Mouse (Mus musculus): Measurements from ENCODE around the gene Mgmt. TPM values are rescaled to one million over a fixed set of nuclear protein-coding genes. Genes with fewer than 3 reads are reported as not detected.

The Mgmt gene
- polyA plus RNA-seq, 1 experiment from 2014 or later = 4.9 TPM

- Histone ChIP-seq H3K4me1 (peaks cover 24% of the 10 kb centered on the region), H3K27ac (replicated peaks) (no peak overlapping the region), H3K27me3 (ENCODE audit: low read depth, poor library complexity, severe bottlenecking) (peaks cover 41% of the 10 kb centered on the region), H3K9me3 (replicated peaks) (no peaks in the 10 kb centered on the region), H3K4me3 (no peak overlapping the region), H3K36me3 (no peaks in the 10 kb centered on the region)
- DNase-seq (ENCODE audit: low spot score) = no peak
- WGBS = 75% methylated on average over 4 of the region's 4 CpGs
Measured at GRCm38 (mm10) chr7:136866535-136866934, 27.9 kb upstream of the Mgmt start.

DNA sequence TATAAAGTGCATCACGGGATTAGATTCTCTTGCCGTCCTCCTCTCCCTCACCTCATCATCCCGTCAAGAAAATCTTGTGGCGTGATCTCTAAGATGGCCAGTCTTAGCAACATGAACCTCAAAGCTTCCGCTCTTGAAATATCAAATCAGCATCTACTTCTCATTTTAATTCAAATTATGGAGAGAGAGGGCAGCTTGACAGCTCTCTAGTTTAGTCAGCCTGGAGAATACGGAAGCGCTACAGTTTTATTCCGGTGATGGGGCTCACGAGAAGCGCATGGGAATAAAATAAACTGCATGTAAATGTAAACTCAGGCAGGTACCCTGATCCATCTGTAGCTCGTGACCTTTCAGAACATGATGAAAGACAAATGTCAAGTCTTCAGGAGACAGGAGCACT lies 22.9 kb upstream of the Mgmt start:
- Histone ChIP-seq H3K27me3 (ENCODE audit: low read depth, poor library complexity, severe bottlenecking) (peaks cover 21% of the 10 kb centered on the region), H3K4me3 (no peak overlapping the region), H3K4me1 (peaks cover 10% of the 10 kb centered on the region), H3K27ac (replicated peaks) (no peak overlapping the region), H3K9me3 (replicated peaks) (no peaks in the 10 kb centered on the region), H3K36me3 (no peaks in the 10 kb centered on the region)
- no peak for DNase-seq (ENCODE audit: low spot score)
- WGBS = 70% methylated on average over 11 of the region's 11 CpGs

GRCm38 (mm10) chr7:136872059-136872458 lies 22.4 kb upstream of the Mgmt start:
- peaks cover 9% of the 10 kb centered on the region for H3K4me1 ChIP-seq
- H3K9me3 ChIP-seq (replicated peaks) = no peaks in the 10 kb centered on the region
- WGBS = 5% methylated on average over 8 of the region's 8 CpGs
- H3K36me3 ChIP-seq = no peaks in the 10 kb centered on the region
- DNase-seq (ENCODE audit: low spot score) = no peak
- H3K4me3 ChIP-seq = no peak overlapping the region
- H3K27ac ChIP-seq (replicated peaks) = 0 out of 2 replicates have a peak overlapping the region, but pooled peaks have one; percentile 23
- H3K27me3 ChIP-seq (ENCODE audit: low read depth, poor library complexity, severe bottlenecking) = peaks cover 15% of the 10 kb centered on the region

GRCm38 (mm10) chr7:136874396-136874795 lies 20.0 kb upstream of the Mgmt start:
- Histone ChIP-seq H3K9me3 (replicated peaks) (no peaks in the 10 kb centered on the region), H3K4me3 (no peak overlapping the region), H3K36me3 (no peaks in the 10 kb centered on the region), H3K27me3 (ENCODE audit: low read depth, poor library complexity, severe bottlenecking) (peaks cover 11% of the 10 kb centered on the region), H3K4me1 (peaks cover 9% of the 10 kb centered on the region), H3K27ac (replicated peaks) (no peak overlapping the region)
- DNase-seq (ENCODE audit: low spot score) = no peak
- 55% methylated on average over 1 of the region's 1 CpGs for whole genome bisulfite sequencing

DNA sequence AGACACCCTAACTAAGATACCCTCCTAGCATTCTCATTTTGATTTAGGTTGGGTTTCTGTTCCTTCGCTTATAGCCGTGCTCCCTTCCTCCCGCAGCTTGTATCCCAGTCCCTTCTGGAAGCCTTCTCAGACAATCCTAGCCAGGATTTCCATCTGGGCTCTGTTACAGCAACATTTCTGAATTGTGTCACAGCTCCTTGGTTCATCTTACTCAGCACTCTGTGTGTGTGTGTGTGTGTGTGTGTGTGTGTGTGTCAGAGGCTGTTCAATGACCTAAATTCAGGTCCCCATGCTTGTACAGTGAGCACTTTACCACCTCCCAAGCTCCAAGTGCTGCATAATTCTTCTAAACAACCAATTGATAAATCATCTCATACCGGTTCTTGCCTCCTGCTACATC lies 14.0 kb upstream of the Mgmt start:
- Histone ChIP-seq H3K9me3 (replicated peaks) (no peaks in the 10 kb centered on the region), H3K27ac (replicated peaks) (no peak overlapping the region), H3K4me1 (no peaks in the 10 kb centered on the region), H3K27me3 (ENCODE audit: low read depth, poor library complexity, severe bottlenecking) (no peaks in the 10 kb centered on the region), H3K36me3 (no peaks in the 10 kb centered on the region), H3K4me3 (no peak overlapping the region)
- 94% methylated on average over 4 of the region's 4 CpGs for whole genome bisulfite sequencing
- DNase-seq (ENCODE audit: low spot score) = no peak

GRCm38 (mm10) chr7:136888161-136888560 lies 6.3 kb upstream of the Mgmt start:
- Histone ChIP-seq H3K36me3 (no peaks in the 10 kb centered on the region), H3K9me3 (replicated peaks) (no peaks in the 10 kb centered on the region), H3K27me3 (ENCODE audit: low read depth, poor library complexity, severe bottlenecking) (no peaks in the 10 kb centered on the region), H3K4me3 (no peak overlapping the region), H3K4me1 (no peaks in the 10 kb centered on the region), H3K27ac (replicated peaks) (no peak overlapping the region)
- WGBS = 91% methylated on average over 6 of the region's 6 CpGs
- DNase-seq (ENCODE audit: low spot score) = peak; percentile 2

- no peak overlapping the region for H3K27ac ChIP-seq (replicated peaks)
- no peaks in the 10 kb centered on the region for H3K27me3 ChIP-seq (ENCODE audit: low read depth, poor library complexity, severe bottlenecking)
- no peak overlapping the region for H3K4me3 ChIP-seq
- H3K36me3 ChIP-seq = no peaks in the 10 kb centered on the region
- 92% methylated on average over 1 of the region's 1 CpGs for WGBS
- DNase-seq (ENCODE audit: low spot score) = no peak
- H3K4me1 ChIP-seq = peaks cover 17% of the 10 kb centered on the region
- no peaks in the 10 kb centered on the region for H3K9me3 ChIP-seq (replicated peaks)
Measured at GRCm38 (mm10) chr7:136895356-136895755, 942 bp downstream of the Mgmt start.

GRCm38 (mm10) chr7:136895851-136896250 lies 1.4 kb downstream of the Mgmt start:
- Histone ChIP-seq H3K4me1 (peaks cover 17% of the 10 kb centered on the region), H3K4me3 (no peak overlapping the region), H3K27ac (replicated peaks) (no peak overlapping the region), H3K9me3 (replicated peaks) (no peaks in the 10 kb centered on the region), H3K36me3 (no peaks in the 10 kb centered on the region), H3K27me3 (ENCODE audit: low read depth, poor library complexity, severe bottlenecking) (no peaks in the 10 kb centered on the region)
- 93% methylated on average over 7 of the region's 7 CpGs for WGBS
- no peak for DNase-seq (ENCODE audit: low spot score)

DNA sequence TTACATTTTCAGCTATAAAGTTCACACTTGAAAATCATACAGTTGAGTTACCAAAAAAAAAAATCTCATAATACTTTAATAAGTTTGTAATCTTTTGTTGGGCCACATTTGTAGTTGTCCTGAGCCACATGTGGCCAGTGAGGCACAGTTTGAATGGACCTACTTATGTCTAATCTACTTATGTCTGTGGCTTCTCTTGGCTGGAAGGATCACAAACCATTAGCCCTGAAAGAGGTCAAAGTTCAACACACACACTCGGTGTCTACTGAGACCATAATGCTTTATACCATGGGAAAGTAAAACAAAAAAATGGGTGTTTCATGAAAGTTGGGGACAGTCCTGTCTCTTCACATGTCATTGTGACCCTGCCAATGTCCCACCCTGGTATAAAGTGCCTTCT lies 3.1 kb downstream of the Mgmt start:
- Histone ChIP-seq H3K36me3 (no peaks in the 10 kb centered on the region), H3K27me3 (ENCODE audit: low read depth, poor library complexity, severe bottlenecking) (no peaks in the 10 kb centered on the region), H3K9me3 (replicated peaks) (no peaks in the 10 kb centered on the region), H3K4me3 (no peak overlapping the region), H3K4me1 (peaks cover 17% of the 10 kb centered on the region), H3K27ac (replicated peaks) (no peak overlapping the region)
- 23% methylated on average over 1 of the region's 1 CpGs for WGBS
- DNase-seq (ENCODE audit: low spot score) = no peak

- no peaks in the 10 kb centered on the region for H3K36me3 ChIP-seq
- DNase-seq (ENCODE audit: low spot score) = no peak
- 83% methylated on average over 4 of the region's 4 CpGs for WGBS
Measured at GRCm38 (mm10) chr7:136898005-136898404, 3.6 kb downstream of the Mgmt start.

GRCm38 (mm10) chr7:136908616-136909144 lies 14.3 kb downstream of the Mgmt start:
- Histone ChIP-seq H3K36me3 (no peaks in the 10 kb centered on the region), H3K4me3 (no peak overlapping the region), H3K27ac (replicated peaks) (no peak overlapping the region), H3K27me3 (ENCODE audit: low read depth, poor library complexity, severe bottlenecking) (no peaks in the 10 kb centered on the region), H3K4me1 (no peaks in the 10 kb centered on the region), H3K9me3 (replicated peaks) (no peaks in the 10 kb centered on the region)
- 93% methylated on average over 11 of the region's 11 CpGs for WGBS
- no peak for DNase-seq (ENCODE audit: low spot score)

More at GRCm38 (mm10) chr7:136898005-136898404, 3.6 kb downstream of the Mgmt start:
- Histone ChIP-seq H3K9me3 (replicated peaks) (no peaks in the 10 kb centered on the region; the same call in 1 of the 2 replicates), H3K4me1 (peaks cover 17% of the 10 kb centered on the region), H3K27ac (replicated peaks) (peak overlapping the region; percentile 23; the same call in 1 of the 2 replicates), H3K27me3 (ENCODE audit: low read depth, poor library complexity, severe bottlenecking) (no peaks in the 10 kb centered on the region), H3K4me3 (no peak overlapping the region)

DNA sequence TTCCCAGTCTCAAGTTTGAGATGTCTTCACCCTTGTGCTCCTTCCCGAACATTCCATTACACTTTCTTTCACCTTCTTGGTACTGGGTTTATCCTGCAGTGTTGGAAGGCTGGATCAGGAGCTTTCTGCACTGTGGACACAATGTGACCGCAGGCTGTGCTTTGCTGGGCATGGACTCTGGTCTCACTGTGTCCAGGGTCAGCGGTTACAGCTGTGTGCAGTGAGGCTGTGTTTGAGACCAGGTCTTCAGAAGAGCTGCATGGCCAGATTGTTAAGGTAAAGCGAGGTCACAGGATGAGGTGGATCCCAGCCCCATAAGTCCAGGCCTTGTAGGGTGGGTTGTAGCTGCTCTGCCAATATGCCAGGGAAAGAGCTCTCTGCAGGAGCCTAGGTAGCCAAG lies 18.5 kb downstream of the Mgmt start:
- WGBS = 90% methylated on average over 4 of the region's 4 CpGs
- Histone ChIP-seq H3K36me3 (no peaks in the 10 kb centered on the region), H3K4me1 (peaks cover 4% of the 10 kb centered on the region; the same call in 1 of the 2 replicates), H3K27me3 (ENCODE audit: low read depth, poor library complexity, severe bottlenecking) (no peaks in the 10 kb centered on the region), H3K27ac (replicated peaks) (no peak overlapping the region), H3K4me3 (no peak overlapping the region), H3K9me3 (replicated peaks) (no peaks in the 10 kb centered on the region)
- no peak for DNase-seq (ENCODE audit: low spot score)

- Histone ChIP-seq H3K36me3 (no peaks in the 10 kb centered on the region), H3K9me3 (replicated peaks) (no peaks in the 10 kb centered on the region), H3K4me3 (no peak overlapping the region), H3K27ac (replicated peaks) (no peak overlapping the region), H3K4me1 (peaks cover 4% of the 10 kb centered on the region; the same call in 1 of the 2 replicates), H3K27me3 (ENCODE audit: low read depth, poor library complexity, severe bottlenecking) (no peaks in the 10 kb centered on the region)
- WGBS = 86% methylated on average over 3 of the region's 3 CpGs
- no peak for DNase-seq (ENCODE audit: low spot score)
Measured at GRCm38 (mm10) chr7:136916021-136916420, 21.6 kb downstream of the Mgmt start.
